Mouse (Mus musculus): ENCODE data around the gene Drg1.
"Not testable (repeated sequence)": the region's sequence is repeated elsewhere in the genome, so short reads cannot be mapped to it uniquely, and the experiment has no call there.

Drg1 gene

DNA sequence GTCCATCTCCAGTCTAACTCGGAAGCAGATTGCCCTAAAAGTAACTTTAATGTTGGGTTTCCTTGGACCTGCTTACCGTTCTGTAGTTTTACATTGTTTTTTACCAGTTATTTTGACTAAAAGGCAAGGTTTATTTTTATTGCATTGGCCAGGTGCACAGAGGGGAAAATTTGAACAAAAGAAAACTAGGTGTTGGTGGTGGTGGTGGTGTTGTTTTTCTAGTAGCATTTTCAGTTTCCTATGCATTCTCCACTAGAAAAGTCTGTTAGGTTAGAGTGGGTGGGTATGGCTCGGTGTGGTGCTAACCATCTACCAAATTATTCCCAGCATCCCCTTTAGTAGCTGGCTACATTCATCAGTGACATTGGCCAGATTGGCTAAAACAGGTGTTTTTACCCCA lies 59.4 kb downstream of the Drg1 start:
- DNase-seq = no peak

DNA sequence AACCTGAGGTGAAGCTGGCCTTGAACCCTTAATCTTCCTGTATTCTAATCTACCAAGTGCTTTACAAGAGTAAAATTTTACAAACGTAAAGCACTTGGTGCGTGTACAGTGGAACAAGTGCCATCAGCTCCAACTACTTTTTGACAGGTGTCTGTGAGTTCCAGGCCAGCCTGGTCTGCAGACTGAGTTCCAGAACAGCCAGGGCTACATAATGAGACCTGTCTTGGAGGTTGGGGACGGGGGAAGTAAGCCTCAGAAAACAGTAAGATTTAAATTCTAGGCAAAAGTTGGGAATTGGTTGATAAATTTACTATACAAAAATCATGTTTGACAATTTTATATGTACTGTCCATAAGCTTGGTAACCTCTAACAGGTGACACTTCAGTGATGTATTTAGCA lies 61.0 kb downstream of the Drg1 start:
- DNase-seq = no peak

DNA sequence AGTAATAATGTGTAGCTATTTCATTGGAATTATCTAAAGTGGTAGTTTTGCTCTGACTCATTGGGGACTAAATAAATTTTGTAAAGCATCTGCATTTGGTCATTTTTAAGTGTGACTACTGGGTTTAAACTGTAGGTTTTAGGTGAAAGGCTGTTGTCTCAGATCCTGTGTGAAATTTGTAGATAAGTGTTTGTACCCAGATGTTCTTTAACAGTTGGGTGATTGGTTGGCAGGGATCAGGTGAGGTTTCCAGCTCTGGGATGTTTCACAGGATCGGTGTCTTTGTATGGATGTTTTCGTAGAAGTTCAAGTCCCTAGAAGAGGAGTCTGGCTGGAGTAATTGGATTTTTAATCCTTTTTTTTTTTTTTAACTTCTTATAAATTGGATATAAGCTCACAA lies 62.4 kb downstream of the Drg1 start:
- no peak for DNase-seq

DNA sequence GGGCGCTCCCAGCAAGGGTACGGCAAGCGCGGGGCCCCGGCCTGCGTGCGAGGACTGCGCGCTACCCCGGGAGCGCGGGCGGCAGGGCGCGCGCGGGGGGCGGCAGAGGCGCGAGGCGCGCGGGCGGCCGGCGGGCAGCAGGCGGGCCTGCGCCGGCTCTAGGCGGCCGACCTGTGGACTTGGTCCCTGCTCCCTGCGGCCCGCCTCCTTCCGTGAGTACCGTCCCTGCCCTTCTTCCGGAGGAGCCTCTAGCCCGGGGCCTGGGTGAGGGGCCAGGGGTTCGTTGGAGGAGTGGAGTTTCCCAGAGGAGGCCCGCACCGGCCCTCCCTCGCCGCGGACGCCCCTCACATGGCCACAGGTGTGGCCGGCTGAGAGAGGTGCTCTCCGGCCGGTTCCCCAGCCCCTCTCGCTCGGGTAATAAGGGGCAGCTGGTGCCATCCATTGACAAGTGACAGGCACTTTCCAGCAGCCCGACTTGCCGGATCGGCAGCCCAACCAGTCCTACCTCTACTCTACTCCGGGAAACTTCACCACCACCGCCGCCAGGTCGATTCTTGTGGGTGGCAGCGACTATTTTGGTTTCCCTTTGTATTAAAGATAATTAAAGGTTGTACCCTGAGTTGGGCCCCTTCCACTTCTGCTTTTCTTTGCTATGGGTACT lies 63.3 kb downstream of the Drg1 start:
- DNase-seq = peak; percentile 23

DNA sequence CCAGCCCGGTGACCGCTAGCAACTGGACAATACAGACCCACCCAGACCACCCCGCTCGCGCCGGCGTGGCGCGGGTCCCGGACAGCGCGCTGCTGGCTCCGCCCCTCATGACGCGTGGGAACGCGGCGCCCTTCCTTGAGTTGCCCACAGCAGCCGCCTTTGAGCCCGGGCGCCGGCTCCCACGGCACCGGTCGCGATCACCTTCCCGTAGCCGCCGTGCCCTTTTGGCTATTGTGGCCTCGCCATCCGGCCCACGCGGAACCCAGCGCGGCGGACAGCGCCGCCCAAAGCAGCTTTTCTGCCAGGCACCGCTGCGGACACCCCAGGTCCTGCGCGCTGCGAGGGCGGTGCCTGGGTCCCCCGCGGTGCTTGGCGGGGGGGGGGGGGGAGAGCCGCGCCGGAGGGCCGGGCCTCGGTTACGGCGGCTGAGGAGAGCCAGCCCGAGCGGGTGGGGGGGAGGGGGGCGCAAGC lies 63.9 kb downstream of the Drg1 start, which contains the start of gene Eif4enif1:
Gene Eif4enif1 (plus strand): TSS at position 162 of the 471 bp plus-strand sequence.
- DNase-seq = peak; percentile 91

DNA sequence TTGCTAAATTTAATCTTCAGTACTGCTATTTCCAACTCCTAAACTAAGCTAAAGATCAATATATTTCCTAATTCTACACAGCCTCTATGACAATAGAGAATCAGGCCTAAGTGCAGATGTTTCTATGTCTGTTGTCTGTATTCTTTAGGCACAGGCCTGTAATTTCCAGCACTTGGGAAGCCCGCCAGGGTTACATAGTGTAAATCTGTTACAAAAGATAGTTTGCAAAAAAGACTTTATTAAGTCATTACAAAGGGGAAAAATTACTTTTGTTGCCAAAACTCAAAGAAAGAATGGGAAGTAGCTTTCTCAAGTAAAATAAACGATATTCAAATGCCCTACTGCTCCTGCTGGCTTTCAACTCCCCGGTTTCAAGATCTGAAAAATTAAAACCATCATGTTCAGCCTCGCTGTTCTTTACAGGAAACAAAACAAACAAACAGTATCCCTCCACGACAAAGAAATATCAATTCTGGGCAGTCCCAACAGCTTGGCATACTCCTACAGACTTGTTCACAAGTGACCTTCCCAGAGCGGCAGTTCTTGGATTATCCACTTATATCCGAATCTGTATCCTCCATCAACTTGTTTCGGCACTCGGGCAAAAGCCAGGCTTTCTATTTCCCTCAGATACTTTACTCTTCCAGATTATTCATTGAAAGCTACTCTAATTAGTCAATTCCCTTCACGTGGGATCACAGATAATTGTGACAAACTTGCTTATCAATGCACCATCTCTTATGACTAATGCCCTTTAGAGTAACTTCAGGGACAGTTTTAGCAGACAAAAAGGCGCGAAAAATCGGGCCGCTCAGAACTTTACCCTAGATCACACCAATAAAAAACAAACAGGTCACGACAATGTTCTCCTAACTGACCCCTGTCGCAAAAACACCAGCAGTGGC lies 64.6 kb downstream of the Drg1 start:
- DNase-seq = no peak

DNA sequence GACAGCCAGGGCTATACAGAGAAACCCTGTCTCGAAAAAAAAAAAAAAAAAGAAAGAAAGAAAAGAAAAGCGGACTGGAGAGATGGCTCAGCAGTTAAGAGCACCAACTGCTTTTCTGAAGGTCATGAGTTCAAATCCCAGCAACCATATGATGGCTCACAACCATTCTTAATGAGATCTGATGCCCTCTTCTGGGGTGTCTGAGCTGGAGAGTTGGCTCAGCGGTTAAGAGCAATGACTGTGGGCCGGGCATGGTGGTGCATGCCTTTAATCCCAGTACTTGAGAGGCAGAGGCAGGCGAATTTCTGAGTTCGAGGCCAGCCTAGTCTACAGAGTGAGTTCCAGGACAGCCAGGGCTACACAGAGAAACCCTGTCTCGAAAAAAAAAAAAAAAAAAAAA lies 65.6 kb downstream of the Drg1 start:
- not testable (repeated sequence) for DNase-seq

DNA sequence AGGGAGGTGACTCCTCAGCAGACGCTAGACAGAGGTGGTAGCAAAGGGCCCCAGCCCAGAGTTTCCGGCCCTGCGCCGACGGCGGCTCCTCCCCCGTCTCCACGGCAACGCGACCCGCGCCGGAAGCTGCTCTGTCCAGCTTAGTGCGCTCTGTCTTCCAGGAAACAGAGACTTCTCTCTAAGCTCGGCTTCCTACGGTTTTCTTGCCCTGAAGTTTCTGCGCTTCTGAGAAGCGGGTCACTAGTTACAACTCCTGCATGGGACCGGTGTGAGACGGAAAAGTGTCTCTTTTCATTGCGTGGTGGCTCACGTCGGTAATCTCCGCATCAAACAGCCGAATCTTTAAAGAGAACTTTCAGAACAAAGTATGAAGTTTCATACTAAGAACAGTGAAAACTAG lies 72.9 kb downstream of the Drg1 start, which contains the start of gene Sfi1:
Gene Sfi1 (minus strand): TSS at position 101 of the 400 bp plus-strand sequence.
- DNase-seq = no peak

DNA sequence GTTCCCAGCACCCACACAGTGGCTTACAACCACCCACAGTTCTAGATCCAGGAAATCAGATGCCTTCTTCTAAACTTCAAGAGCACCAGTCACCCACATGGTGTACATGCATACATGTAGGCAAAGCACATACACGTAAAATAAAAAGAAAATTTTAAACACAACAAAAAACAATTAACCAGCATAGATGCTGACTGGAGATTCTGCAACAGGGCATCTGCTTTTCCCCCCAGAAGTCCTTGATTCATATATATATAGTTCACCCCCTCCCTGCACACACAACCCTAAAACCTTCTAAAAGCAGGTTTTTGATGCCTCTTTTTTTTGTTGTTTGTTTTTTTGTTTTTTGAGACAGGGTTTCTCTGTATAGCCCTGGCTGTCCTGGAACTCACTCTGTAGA lies 83.5 kb downstream of the Drg1 start:
- DNase-seq = not testable (repeated sequence)

DNA sequence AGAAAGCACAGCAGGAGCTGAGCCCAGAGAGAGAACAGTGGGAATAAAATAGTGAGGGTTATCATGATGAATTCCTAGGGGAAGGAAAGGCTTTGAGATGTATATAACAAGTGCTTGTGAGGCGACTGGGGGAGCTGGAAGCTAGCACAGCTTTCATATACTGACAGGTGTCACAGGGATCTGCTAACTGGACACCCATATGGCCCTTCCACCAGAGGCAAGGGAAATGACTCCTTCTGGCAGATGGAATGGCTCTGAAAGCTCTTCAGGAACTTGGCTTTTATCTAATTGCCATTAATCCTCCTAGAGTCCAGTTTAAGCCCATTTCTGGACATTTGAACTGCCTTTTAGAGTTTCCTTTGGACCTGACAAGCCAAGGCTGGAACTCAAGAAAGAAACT lies 84.2 kb downstream of the Drg1 start:
- not testable (repeated sequence) for DNase-seq

DNA sequence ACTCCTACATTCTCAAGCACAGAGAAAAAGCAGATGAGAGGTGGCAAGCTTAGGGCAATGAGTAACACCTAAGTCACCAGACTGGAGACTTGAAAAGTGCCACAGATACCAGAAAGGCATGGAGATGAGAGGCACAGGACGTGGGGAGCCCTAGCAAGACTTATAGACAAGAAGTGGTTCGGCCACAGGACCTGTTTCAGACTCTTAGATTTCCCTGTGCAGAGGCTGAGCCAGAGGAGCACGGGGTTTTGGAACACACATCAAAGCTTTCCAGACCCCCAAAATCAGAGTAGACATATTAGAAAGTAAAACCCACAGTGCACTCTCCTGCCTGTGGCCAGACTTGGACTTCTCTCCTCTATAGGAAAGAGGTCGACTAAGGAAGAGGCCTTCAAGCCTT lies 85.0 kb downstream of the Drg1 start:
- peak; percentile 38 for DNase-seq

DNA sequence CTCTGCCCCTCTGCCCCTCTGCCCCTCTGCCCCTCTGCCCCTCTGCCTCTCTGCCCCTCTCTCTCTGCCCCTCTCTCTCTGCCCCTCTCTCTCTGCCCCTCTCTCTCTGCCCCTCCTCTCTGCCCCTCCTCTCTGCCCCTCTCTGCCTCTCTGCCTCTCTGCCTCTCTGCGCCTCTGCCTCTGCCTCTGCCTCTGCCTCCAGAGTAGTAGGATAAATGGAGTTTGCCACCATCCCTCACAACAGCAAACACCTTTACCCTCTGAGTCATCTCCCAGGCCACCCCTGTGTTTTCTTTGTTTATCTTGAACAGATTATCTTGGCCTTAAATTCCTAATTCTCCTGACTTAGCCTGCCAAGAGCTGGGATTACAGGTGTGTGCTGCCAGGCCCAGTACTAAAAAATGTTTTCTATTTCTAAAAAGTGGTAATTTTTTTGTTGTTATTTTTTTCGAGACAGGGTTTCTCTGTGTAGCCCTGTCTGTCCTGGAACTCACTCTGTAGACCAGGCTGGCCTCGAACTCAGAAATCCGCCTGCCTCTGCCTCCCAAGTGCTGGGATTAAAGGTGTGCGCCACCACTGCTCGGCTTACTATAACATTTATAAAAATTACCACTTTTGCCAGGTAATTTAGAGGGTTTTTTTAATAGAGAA lies 85.6 kb downstream of the Drg1 start:
- not testable (repeated sequence) for DNase-seq

DNA sequence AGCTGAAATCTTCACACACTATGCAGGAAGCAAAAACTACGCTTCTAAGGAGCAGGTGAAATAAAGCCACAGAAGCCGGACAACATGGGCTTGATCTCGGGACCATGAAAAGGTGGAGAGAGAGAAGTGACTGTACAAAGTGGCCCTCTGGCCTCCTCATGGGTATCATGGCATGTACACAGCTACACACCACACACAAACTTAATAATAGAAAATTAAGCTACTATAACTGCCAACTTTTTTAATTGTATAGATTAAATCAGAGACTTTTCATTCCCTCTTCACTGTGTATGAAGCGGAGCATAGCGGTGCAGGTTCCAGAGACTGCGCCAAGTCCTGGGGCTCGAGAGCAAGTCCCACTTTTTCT lies 86.5 kb downstream of the Drg1 start:
- DNase-seq = not testable (repeated sequence)

DNA sequence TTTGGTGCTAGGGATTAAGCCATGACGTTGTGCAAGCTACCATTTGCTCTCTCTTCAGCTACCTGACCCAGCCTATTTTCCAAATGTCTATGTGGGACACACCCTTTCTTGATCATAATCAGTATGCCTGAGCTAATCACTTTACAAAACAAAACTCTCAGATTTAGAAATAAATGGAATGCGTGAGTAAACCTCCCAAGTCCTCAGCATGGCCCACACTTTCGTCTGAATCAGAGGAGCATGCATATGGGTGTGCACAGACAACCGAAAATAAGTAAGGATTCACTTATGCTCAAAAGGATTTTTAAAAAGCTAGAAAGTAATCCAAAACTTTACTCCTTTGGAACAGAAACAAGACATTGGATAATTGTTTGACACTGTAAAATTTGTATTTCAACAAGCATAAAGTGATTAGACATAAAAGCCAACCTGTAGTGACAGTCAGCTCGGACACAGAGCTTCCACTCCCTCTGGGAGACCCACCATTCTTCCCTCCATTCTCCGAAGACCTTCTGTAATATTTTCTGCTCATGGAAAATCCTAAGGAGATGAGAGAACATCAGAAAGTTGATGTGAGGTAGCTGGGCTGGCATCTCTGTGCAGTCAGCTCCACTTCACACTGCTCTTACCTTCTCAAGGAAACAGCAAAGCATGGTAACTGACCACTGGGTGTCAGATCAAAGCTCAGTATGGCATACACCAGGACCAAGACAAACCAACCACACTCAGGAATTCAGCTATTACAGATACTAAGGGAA lies 87.1 kb downstream of the Drg1 start:
- not testable (repeated sequence) for DNase-seq

DNA sequence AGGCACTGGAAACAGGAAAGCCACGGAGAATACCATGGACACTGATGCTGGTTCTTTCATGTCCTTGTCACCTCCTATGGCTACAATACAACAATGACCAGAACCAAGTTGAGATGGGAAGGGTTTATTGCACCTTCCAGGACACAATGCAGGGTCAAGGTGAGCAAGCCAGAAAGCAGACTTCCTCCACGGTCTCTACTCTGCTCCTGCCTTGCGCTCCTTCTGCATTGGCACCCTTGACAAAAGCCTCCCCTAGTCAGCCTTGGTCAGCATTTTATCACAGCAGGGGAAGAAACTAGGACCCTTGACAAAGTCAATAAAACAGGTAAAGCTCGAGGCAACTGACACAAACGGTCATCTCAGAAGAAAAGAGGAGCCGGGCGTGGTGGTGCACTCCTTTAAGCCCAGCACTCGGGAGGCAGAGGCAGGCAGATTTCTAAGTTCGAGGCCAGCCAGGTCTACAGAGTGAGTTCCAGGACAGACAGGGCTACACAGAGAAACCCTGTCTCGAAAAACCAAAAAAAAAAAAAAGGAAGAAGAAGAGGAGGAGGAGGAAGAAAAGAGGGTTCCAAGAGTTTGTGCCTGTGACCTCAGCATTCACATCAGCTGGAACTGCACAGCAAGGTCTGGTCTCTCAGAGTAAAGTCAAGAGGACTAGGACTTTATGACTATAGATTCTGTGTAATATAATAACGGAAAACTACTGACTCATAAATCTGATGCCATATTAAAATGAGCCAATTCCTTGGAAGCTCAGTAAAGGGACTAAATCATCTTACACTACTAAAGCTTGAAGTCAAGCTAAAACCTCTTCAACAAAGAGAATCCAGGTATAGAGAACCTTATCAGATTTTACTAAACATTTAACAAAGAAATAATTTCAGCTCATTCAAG lies 92.5 kb downstream of the Drg1 start:
- peak; percentile 62 for DNase-seq

DNA sequence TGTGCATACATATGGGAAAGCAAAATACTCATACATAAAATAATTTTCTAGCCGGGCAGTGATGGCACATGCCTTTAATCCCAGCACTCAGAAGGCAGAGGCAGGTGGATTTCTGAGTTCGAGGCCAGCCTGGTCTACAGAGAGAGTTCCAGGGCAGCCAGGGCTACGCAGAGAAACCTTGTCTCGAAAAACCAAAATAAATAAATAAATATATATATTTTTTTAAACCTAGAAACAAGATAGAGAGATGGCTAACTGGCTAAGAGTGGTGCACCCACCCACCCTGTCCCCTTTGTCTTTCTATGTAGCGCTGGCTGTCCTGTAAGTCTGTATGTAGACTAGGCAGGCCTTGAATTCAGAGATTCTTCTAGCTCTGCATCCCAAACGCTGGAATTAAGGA lies 93.7 kb downstream of the Drg1 start:
- DNase-seq = not testable (repeated sequence)

DNA sequence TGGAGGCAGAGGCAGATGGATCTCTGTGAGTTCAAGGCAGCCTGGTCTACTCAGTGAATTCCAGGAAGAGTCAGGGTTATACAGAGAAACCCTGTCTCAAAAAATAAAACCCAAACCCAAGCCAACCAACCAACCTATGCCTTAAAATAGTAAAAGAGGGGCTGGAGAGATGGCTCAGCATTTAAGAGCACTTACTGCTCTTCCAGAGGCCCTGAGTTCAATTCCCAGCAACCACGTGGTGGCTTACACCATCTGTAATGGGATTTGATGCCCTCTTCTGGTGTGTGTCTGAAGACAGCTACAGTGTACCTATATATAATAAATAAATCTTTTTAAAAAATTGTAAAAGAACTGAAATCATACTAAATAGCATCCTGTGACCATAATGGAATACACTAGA lies 94.3 kb downstream of the Drg1 start:
- peak; percentile 33 for DNase-seq

DNA sequence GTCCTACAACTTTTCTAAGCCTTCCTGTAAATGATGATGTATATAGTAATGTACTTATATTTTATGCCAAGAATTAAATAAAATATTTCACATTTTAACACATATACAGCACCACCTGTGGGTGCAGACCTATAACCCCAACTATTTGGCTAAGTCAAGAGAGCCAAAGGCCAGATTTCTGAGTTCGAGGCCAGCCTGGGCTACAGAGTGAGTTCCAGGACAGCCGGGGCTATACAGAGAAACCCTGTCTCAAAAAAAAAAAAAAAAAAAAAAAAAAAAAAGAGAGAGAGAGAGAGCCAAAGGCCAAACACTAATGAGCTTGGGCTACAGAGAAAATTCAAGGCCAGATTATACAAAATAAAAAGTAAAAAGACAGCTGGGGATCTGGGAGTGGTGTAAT lies 97.2 kb downstream of the Drg1 start:
- DNase-seq = not testable (repeated sequence)

DNA sequence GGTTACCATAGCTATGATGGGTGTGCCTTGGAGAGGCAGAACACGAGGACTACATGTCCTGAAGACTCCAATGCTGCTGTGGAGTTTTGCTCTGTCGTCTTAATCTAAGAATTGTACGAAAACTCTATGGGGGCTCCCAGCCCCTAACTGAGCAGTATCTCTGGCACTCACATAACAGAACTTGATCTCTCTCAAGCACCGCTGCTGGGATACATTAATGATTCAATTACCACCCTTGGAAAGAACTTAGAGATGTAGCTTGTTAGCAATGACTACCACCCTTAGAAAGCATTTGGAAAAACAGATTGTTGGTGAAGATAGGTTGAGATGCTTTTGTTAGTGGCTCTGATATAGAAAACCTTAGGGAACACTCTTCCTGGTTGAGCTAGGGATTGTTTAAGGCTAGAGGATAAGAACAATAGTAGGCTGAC lies 98.6 kb downstream of the Drg1 start:
- DNase-seq = not testable (repeated sequence)

DNA sequence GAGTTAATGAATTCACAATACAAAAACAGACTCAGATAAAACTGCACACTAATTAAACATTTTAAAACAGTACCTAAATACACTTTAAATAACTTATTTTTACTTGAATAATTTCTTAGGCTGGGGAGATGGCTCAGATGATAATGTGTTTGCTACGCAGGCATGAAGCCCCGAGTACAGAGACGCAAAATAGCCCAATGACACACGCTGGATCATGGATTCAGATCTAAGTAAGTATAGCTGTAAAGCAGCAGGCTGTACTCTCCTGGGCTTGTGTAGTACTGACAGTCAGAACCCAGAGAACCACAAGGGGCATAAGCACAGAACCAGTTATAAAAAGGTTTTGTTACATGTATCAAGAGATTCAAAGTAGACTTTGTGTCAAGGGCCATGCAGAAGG lies 99.1 kb downstream of the Drg1 start:
- DNase-seq = not testable (repeated sequence)

DNA sequence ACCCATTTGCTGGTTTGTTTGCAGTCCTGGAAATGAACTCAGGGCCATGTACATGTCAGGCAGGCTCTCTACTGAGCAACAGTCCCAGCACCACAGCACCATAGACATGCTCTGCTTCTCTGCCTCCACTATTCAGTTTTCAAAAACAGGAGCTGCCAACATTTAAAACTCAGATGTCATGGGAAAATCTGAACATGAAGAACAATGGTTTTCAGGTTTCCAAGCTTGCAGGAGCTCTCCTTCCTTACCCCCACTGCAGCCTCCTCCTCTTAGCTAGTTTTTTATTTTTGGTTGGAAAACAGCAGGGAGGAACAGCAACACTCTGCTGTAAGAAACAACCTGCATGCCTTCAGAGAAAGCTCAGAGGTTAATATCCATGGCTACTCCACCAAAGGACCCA lies 99.9 kb downstream of the Drg1 start:
- not testable (repeated sequence) for DNase-seq
